Mouse (Mus musculus) granulocyte monocyte progenitor cell, adult 5-6 weeks (primary cell): Measurements from ENCODE around the gene Atp1a4. TPM values are rescaled to one million over a fixed set of nuclear protein-coding genes. Genes with fewer than 3 reads are reported as not detected.
A peak's percentile ranks its signal among the peaks of the same experiment; 100 is the strongest.

ENCODE experiments used
- ATAC-seq: replicated peaks from 2 replicates; pipeline ENCODE4 v1.8.0; 2016; ENCODE audit warnings: mild to moderate bottlenecking, moderate TSS enrichment, inconsistent platforms; ENCODE audit not compliant: poor library complexity, severe bottlenecking
- total RNA-seq, 2 experiments: library from RNA; stranded (forward) in 1 of 2; stranded (reverse) in 1 of 2; fragments of 200-712, 200-1000 nt in 1 of 2; fragments of >200 nt in 1 of 2; fragmentation: Nextera tagmentation in 1 of 2; gene quantifications; 2 replicates each; pipeline ENCODE4 v1.2.3; 2014 to 2017

Gene Atp1a4
- total RNA-seq, 2 experiments from 2014 or later: not detected

DNA sequence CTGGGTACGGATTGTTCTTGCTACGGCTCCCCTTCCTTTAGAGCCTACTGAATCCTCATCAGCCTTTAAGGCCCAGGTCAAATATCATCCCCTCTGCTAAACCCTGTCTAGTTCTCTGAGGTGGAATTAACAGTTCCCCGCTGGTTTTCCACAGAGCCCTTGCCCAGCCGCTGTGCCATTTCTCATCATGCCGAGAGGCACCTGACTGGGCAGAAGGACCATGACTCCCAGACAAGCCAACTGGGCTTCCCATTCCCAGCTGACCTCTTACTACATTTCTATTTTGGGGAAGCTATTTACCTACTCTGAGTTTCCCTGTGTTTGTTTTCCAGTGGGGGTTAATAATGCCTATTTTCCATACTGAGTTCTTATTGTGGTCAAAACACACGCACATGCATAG lies 24.9 kb upstream of the Atp1a4 start:
- no peak for ATAC-seq

DNA sequence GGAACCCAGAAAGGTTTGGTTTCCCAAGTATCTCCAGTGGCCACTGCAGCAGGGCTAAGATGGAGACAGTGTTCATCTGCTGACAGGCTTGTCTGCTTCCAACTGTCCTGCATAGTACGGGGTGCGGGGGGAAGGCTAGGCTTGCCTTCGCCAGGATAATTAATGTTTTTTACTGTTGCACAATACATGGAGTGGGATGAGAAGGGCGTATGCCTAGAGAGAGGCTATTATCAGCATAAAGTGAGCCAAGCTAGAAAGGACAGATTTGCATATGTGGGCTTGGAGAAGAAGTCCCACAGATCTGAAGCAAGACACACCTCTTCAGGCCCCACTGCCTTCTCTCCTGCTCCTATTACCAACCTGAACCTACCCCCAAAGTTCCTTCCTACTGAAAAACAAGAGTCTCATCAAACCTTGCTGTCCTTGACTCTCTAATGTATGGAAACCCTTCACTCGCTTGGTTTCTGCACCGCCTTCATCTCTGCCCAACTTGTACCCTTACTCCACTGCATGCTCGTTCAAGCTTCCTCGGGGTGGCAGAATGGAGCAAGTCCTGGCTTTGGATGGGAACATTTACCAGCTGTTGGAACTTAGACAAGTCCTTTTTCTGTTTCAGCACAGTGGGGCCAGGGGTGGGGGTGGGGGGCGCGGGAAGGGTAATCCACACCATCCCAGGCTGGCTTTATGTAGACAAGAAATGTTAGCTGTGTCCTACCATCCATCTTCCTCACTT lies 23.5 kb upstream of the Atp1a4 start:
- ATAC-seq: no peak

DNA sequence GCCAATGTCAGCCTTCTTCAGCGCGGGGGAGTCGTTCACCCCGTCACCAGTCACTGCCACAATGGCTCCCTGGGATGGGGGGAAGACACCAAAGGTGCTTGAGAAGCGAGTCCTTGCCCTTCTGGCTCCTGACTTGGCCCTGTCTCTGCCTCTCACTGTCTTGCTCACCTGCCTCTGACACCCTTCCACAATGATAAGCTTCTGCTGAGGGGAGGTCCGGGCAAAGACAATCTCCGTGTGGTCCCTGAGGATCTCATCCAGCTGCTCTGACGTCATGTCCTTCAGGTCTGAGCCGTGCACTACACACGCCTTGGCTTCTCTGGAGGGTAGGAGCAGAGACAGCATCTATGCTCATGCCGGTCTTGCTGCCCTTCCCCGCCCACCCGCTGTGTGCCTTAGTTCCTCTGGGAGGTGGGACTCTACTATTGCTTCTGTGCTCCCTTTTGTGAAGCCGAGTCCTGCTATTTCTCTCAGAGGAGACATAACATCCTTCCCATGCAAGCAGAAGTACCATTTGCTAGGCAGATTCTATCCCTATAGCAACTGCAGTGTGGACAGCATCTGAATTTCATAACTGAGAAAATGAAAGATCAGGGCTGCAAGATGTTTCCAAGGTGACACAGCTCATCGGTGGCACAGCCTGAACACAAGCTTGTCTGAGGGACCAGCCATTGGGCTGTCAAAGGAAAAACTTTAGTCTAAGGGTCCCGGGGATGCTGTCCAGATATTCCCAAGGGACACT lies 21.7 kb upstream of the Atp1a4 start:
- ATAC-seq: no peak

GRCm38 (mm10) chr1:172278328-172278727 lies 20.1 kb upstream of the Atp1a4 start:
- ATAC-seq: no peak

DNA sequence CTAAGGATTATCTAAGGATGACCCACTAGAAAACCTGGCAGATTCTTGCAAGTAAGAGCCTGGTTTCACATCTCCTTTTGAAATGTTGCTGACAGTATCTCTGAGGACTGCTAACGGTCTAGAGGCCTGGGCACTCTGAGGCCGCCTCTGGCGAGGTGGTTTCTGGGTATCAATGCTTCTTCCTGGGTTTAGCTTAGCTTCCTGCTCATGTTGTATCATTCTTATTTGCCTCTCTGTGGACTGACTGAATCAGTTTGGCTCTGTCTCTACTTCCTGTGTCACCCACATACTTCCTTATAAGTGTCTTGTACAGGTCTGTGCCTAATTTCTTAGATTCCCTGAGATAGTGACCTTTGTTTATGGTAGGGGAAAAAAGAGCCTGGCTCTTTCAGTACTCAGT lies 19.0 kb upstream of the Atp1a4 start:
- peak; percentile 93 for ATAC-seq

DNA sequence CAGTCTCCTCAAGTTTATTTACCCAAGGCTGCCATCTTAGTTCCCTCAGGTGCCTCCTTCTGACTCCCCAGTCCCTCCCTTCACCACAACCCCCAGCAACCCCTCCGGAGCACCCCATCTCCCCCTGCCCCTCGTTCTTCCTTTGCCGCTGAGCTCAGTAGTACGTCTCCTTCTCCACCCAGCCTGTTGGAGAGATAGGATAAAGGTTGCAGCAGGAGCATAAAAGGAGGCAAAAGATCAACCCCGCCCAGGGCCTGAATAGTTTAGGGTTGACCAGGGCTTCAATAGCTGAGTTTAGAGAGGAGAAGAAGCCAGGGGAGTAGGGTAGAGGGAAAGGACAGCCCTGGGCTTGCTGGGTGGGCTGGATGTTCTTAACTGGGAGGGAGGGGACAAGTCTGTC lies 16.3 kb upstream of the Atp1a4 start:
- no peak for ATAC-seq

DNA sequence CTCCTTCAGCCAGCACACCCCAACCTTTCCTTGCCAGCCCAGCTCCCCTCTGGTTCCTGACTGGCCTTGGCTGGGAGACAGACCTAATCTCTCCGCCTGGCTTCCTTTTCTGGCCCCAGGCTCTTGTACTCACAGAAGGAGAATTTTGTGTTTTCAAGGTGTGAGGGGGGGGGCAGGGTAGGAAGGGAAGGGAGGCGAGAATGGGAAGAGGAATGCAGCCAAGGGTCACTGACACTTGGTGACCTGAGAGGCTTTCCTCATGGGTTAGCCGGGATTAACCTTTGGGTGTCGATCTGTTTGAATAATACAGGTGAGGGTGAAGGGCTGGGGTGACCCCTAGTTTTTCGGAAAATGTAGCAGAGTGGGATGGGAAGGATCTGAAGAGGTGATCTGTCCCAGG lies 15.9 kb upstream of the Atp1a4 start:
- ATAC-seq: no peak

- ATAC-seq: no peak
Observed at GRCm38 (mm10) chr1:172273386-172273785, 15.2 kb upstream of the Atp1a4 start.

DNA sequence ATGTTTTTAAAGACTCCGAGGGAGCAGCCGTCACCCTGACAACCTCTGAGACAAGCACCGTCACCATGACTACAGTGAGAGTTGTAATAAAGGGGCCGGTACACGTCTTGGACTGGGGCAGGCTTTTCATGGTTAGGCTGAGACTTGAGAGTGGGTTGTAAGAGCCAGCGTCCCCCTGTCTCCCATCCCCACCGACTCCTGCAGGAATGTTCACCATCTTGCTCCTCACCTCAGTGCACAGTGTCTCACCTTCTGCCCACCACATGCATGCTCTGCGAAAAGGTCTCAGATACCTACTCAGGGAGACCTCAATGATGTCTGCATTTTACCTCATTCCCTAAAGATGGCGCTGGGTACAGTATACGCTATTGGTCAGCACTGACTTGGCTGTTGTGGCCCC lies 13.6 kb upstream of the Atp1a4 start:
- no peak for ATAC-seq

- no peak for ATAC-seq
Observed at GRCm38 (mm10) chr1:172271208-172271607, 13.0 kb upstream of the Atp1a4 start.

DNA sequence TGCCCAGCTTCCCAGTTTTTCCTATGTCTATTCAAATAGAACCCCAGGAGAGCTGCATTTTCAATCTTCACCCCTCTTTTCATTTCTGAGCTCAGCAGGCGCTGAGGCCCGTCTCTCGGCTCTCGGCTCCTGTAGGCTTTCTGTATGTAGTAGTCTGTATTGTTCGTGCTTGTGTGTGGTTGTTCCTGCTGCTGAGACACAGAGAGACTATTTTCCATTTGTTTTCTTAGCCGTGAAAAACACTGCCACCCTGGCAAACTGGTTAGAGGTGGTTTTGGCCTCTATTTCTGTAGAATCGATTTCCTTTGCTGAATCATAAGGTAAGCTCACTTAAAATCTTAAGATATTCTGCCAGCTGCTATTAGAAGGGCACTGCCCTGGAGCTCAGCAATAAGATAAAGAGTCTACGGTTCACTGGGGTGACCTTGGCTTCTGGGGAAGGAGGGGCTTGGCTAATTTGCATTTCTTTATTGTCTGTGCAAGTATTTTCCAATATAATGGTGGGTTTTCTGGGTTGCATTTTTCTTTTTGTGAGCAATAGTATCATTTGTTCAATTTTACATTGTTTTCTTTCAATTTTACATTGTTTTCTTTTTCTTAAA lies 3.4 kb upstream of the Atp1a4 start, which contains the start of gene Igsf8:
Gene Igsf8, plus strand, starts transcription at position 165 of the 602 bp plus-strand sequence.
- ATAC-seq: no peak

DNA sequence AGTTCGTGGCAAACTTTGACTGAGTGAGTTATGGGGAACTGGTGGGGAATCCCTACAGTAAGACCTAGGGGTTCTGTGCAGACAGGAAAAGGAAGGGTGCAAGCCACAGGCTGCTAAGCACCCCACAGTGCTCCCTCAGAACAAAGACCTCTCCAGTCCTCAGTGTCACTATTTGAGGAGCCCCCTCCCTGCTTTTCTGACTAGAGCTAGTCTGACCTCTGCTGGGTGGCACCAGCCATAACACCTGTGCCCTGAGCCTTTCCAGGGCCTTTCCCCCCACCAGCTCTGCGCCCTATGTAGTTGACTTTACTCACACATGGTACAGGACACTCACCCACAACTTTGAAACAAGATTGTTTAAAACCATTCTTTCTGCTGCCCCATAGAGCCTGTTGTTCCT lies 10.5 kb downstream of the Atp1a4 start:
- ATAC-seq: peak; percentile 73

DNA sequence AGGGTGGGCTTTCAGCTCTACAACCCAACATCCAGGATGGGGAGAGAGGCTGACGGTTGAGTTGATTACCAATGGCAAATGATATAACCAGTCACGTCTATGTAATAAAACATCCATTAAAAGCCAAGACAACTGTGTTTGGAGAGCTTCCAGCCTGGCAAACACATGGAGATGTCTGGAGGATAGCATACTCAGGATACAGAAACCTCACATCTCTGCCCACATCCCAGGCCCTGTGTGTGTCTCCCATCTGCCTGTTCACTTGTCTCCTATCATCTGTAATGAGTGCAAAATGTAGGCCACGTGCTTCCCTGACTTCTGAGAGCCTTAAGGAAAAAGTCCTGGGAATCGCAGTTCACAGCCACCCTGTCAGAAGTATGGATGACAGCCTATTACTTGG lies 11.0 kb downstream of the Atp1a4 start:
- ATAC-seq: no peak

- 0 out of 2 replicates have a peak, but pooled peaks have one; percentile 9 for ATAC-seq
Observed at GRCm38 (mm10) chr1:172244645-172245044, 13.6 kb downstream of the Atp1a4 start.

DNA sequence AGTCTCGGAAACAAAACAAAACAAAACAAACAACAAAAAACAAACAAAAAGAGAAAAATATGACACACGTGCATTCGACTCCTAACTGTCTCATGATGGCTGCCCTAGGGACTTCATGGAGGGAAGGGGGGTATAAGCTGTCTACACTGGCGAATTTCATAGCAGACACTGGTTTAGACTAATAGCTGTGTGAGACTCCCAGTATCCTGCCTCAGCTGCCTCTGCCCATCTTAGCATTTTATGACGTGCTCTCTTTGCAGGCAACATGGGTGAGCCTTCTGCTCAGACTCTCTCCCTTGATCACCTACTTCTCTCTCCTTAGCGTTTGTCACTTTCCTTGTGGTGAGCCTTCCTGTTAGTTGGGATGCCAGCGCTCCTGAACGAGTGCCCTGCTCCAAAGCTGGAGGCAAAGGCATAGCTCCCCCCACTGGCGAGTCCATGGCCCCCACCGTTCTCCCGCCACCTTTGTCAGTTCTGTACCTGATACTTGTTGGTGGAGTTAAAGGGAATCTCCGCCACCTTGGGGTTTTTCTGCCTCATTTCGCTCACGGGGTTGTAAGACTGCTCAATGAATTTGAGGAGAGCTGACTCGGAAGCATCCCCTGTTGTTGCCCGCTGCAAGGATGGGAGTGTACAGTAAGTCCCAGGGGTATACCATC lies 14.5 kb downstream of the Atp1a4 start:
- ATAC-seq: no peak

- ATAC-seq: no peak
Observed at GRCm38 (mm10) chr1:172242401-172242800, 15.8 kb downstream of the Atp1a4 start.

GRCm38 (mm10) chr1:172240945-172241708 lies 17.1 kb downstream of the Atp1a4 start:
- peak; percentile 93 for ATAC-seq

- ATAC-seq: no peak
Observed at GRCm38 (mm10) chr1:172229215-172229614, 29.0 kb downstream of the Atp1a4 start.

GRCm38 (mm10) chr1:172228209-172228608 lies 30.0 kb downstream of the Atp1a4 start:
- no peak for ATAC-seq
